Mouse (Mus musculus) limb, embryonic 14.5 days (tissue): Measurements from ENCODE around the gene Snx18. TPM values are rescaled to one million over a fixed set of nuclear protein-coding genes. Genes with fewer than 3 reads are reported as not detected.
A peak's percentile ranks its signal among the peaks of the same experiment; 100 is the strongest.

Experiments
- ATAC-seq: fragments of 200-750 bp; cut with Nextera tagmentation; 2 replicates; pipeline ENCODE4 v1.8.0; 2017; ENCODE audit warnings: low read depth, moderate number of reproducible peaks, moderate TSS enrichment; ENCODE audit not compliant: low FRiP score
- DNase-seq: peaks from one replicate; pipeline ENCODE4 v3.0.0-alpha.2; 2015; ENCODE audit warnings: low spot score
- H3K27ac ChIP-seq: fragments of 300-500 bp; sonication (generic); replicated peaks from 2 replicates; pipeline ENCODE4 v1.5.1; 2014; ENCODE audit warnings: low read depth, mild to moderate bottlenecking, low read length, moderate library complexity, mixed read lengths
- H3K27me3 ChIP-seq: fragments of 300-500 bp; sonication (generic); 2 replicates; pipeline ENCODE4 v1.6.1; 2014; ENCODE audit warnings: low read length, mixed read lengths; ENCODE audit not compliant: control insufficient read depth, insufficient read depth
- H3K36me3 ChIP-seq: fragments of 300-500 bp; sonication (generic); 2 replicates; pipeline ENCODE4 v1.6.1; 2014; ENCODE audit warnings: mild to moderate bottlenecking, low read length, moderate library complexity, mixed read lengths; ENCODE audit not compliant: control insufficient read depth, insufficient read depth
- H3K4me1 ChIP-seq: fragments of 300-500 bp; sonication (generic); 2 replicates; pipeline ENCODE4 v1.6.1; 2014; ENCODE audit warnings: antibody characterized with exemption, low read length, mixed read lengths; ENCODE audit not compliant: control insufficient read depth, insufficient read depth
- H3K4me2 ChIP-seq: fragments of 300-500 bp; sonication (generic); replicated peaks from 2 replicates; pipeline ENCODE4 v1.6.1; 2014; ENCODE audit warnings: low read depth, mild to moderate bottlenecking, low read length, moderate library complexity; ENCODE audit not compliant: severe bottlenecking
- H3K4me3 ChIP-seq: fragments of 300-500 bp; sonication (generic); replicated peaks from 2 replicates; pipeline ENCODE4 v1.5.1; 2014; ENCODE audit warnings: low read length
- H3K9ac ChIP-seq: fragments of 300-500 bp; sonication (generic); 2 replicates; pipeline ENCODE4 v1.6.1; 2014; ENCODE audit warnings: mild to moderate bottlenecking, low read depth, low read length, moderate library complexity; ENCODE audit not compliant: severe bottlenecking
- H3K9me3 ChIP-seq: fragments of 300-500 bp; sonication (generic); 2 replicates; pipeline ENCODE4 v1.6.1; 2016; ENCODE audit warnings: low read length; ENCODE audit not compliant: control insufficient read depth
- POLR2A ChIP-seq: fragments of 200-500 bp; IDR thresholded peaks from 2 replicates; pipeline ENCODE4 v1.8.0; 2012; ENCODE audit warnings: inconsistent platforms, mild to moderate bottlenecking, moderate library complexity, borderline replicate concordance; ENCODE audit not compliant: insufficient read depth, insufficient read length; ENCODE audit errors: extremely low read depth
- WGBS: fragments of 180-500 bp; shearing (Covaris S2); extraction: QIAGEN DNeasy Blood & Tissue Kit; methylation state at CpG from one replicate; pipeline ENCODE4 v1.1.7; 2014; 5-methylcytosine and 5-hydroxymethylcytosine counted together
- polyA plus RNA-seq, 2 experiments: library from polyadenylated mRNA; depleted of rRNA in 1 of 2; stranded (reverse) in 1 of 2; unstranded in 1 of 2; fragments of >200 nt; fragmentation: Nextera tagmentation in 1 of 2; extraction: Ambion mirVana in 1 of 2; gene quantifications; 2 replicates each; pipeline versions ENCODE4 v1.2.1 to v1.2.3; 2012 to 2014

Gene Snx18
- polyA plus RNA-seq, 2 experiments: 23.8 to 37.4 TPM

GRCm38 (mm10) chr13:113638914-113639313 lies 20.6 kb upstream of the Snx18 start:
- TF ChIP-seq POLR2A: no peak
- no peak overlapping the region for H3K4me2 ChIP-seq
- peak; percentile 65 for DNase-seq
- H3K36me3 ChIP-seq: no peaks in the 10 kb centered on the region
- no peak overlapping the region for H3K27ac ChIP-seq
- no peak overlapping the region for H3K4me3 ChIP-seq
- no peaks in the 10 kb centered on the region for H3K9me3 ChIP-seq
- 25% methylated on average over 7 of the region's 7 CpGs for WGBS
- ATAC-seq: no peak
- H3K27me3 ChIP-seq: no peaks in the 10 kb centered on the region
- H3K4me1 ChIP-seq: 0 out of 2 replicates have a peak, but pooled peaks cover 4% of the 10 kb centered on the region
- no peak overlapping the region for H3K9ac ChIP-seq

GRCm38 (mm10) chr13:113635799-113636222 lies 17.4 kb upstream of the Snx18 start:
- Histone ChIP-seq H3K27ac (no peak overlapping the region), H3K9ac (no peak overlapping the region), H3K4me3 (no peak overlapping the region), H3K9me3 (no peaks in the 10 kb centered on the region), H3K27me3 (no peaks in the 10 kb centered on the region), H3K4me1 (0 out of 2 replicates have a peak, but pooled peaks cover 4% of the 10 kb centered on the region), H3K36me3 (no peaks in the 10 kb centered on the region), H3K4me2 (no peak overlapping the region)
- DNase-seq: no peak
- TF ChIP-seq POLR2A: no peak
- WGBS: 77% methylated on average over 17 of the region's 17 CpGs
- ATAC-seq: no peak

- Histone ChIP-seq H3K9me3 (no peaks in the 10 kb centered on the region), H3K27me3 (no peaks in the 10 kb centered on the region), H3K9ac (no peak overlapping the region), H3K4me1 (0 out of 2 replicates have a peak, but pooled peaks cover 4% of the 10 kb centered on the region), H3K27ac (no peak overlapping the region), H3K4me2 (no peak overlapping the region), H3K36me3 (no peaks in the 10 kb centered on the region), H3K4me3 (no peak overlapping the region)
- WGBS: 82% methylated on average over 15 of the region's 15 CpGs
- ATAC-seq (no peak), DNase-seq (no peak)
- no peak for TF ChIP-seq POLR2A
Observed at GRCm38 (mm10) chr13:113634732-113635481, 16.5 kb upstream of the Snx18 start.

GRCm38 (mm10) chr13:113632506-113632905 lies 14.1 kb upstream of the Snx18 start:
- no peaks in the 10 kb centered on the region for H3K27me3 ChIP-seq
- no peaks in the 10 kb centered on the region for H3K9me3 ChIP-seq
- 0 out of 2 replicates have a peak, but pooled peaks cover 4% of the 10 kb centered on the region for H3K4me1 ChIP-seq
- no peak for DNase-seq
- no peaks in the 10 kb centered on the region for H3K36me3 ChIP-seq
- no peak overlapping the region for H3K9ac ChIP-seq
- 50% methylated on average over 6 of the region's 6 CpGs for WGBS
- no peak for TF ChIP-seq POLR2A
- ATAC-seq: no peak
- no peak overlapping the region for H3K4me3 ChIP-seq
- no peak overlapping the region for H3K4me2 ChIP-seq
- H3K27ac ChIP-seq: no peak overlapping the region

- no peak overlapping the region for H3K27ac ChIP-seq
- TF ChIP-seq POLR2A: no peak
- no peaks in the 10 kb centered on the region for H3K27me3 ChIP-seq
- no peaks in the 10 kb centered on the region for H3K4me1 ChIP-seq
- no peak for ATAC-seq
- H3K9ac ChIP-seq: no peak overlapping the region
- H3K4me2 ChIP-seq: no peak overlapping the region
- no peaks in the 10 kb centered on the region for H3K9me3 ChIP-seq
- H3K4me3 ChIP-seq: no peak overlapping the region
- DNase-seq: no peak
- H3K36me3 ChIP-seq: no peaks in the 10 kb centered on the region
- 74% methylated on average over 8 of the region's 8 CpGs for WGBS
Observed at GRCm38 (mm10) chr13:113627601-113628000, 9.2 kb upstream of the Snx18 start.
